8 mouse cellular contexts compared by ENCODE assay signal in genomic region chr12:103532020-103532648, GRCm38 (mm10). TPM values are rescaled to one million over a fixed set of nuclear protein-coding genes. Genes with fewer than 3 reads are reported as not detected.
DNase-seq lines count a peak whose midpoint lies in the region; ATAC-seq lines count a peak whose summit lies in the region.

TSS of gene Ppp4r4 (plus strand) at chr12:103532283.

- under 1% methylated on average over 58 of the region's 74 CpGs for WGBS in forebrain, embryonic 11.5 days
- under 1% methylated on average over 33 of the region's 74 CpGs for WGBS in heart, embryonic 15.5 days
- under 1% methylated on average over 67 of the region's 74 CpGs for WGBS in liver, embryonic 12.5 days (ENCODE audit: insufficient replicate concordance)
- WGBS in stomach, embryonic 14.5 days: under 1% methylated on average over 52 of the region's 74 CpGs

- no peak within 1 kb of the TSS for H3K27ac ChIP-seq in forebrain, embryonic 11.5 days (ENCODE audit: low read depth, low read length)
- H3K27ac ChIP-seq in heart, embryonic 15.5 days: no peak within 1 kb of the TSS
- 0 out of 2 replicates have a peak within 1 kb of the TSS, but pooled peaks have one; percentile 36 for H3K27ac ChIP-seq in liver, embryonic 12.5 days
- H3K27ac ChIP-seq in stomach, embryonic 14.5 days (ENCODE audit: low read length): no peak within 1 kb of the TSS

- H3K9ac ChIP-seq in forebrain, embryonic 11.5 days (ENCODE audit: low read length): peak within 1 kb of the TSS; percentile 71
- H3K9ac ChIP-seq in heart, embryonic 15.5 days: peak within 1 kb of the TSS; percentile 71
- peak within 1 kb of the TSS; percentile 62 for H3K9ac ChIP-seq in liver, embryonic 12.5 days
- peak within 1 kb of the TSS; percentile 55 for H3K9ac ChIP-seq in stomach, embryonic 14.5 days (replicated peaks; ENCODE audit: low read depth, low read length)

- 0 out of 2 replicates have a peak, but pooled peaks cover 2% of the 10 kb centered on the region for H3K27me3 ChIP-seq in forebrain, embryonic 11.5 days (ENCODE audit: control insufficient read depth, insufficient read depth, low read length)
- peaks cover 24% of the 10 kb centered on the region for H3K27me3 ChIP-seq in heart, embryonic 15.5 days
- peaks cover 45% of the 10 kb centered on the region for H3K27me3 ChIP-seq in liver, embryonic 12.5 days (replicated peaks)
- no peaks in the 10 kb centered on the region for H3K27me3 ChIP-seq in stomach, embryonic 14.5 days (ENCODE audit: control insufficient read depth, insufficient read depth, low read length)

- peak within 1 kb of the TSS; percentile 83 for H3K4me2 ChIP-seq in forebrain, embryonic 11.5 days (ENCODE audit: low read depth, low read length, severe bottlenecking)
- peak within 1 kb of the TSS; percentile 100 for H3K4me2 ChIP-seq in heart, embryonic 15.5 days
- peak within 1 kb of the TSS; percentile 89 for H3K4me2 ChIP-seq in liver, embryonic 12.5 days
- H3K4me2 ChIP-seq in stomach, embryonic 14.5 days (replicated peaks; ENCODE audit: low read depth, low read length): peak within 1 kb of the TSS; percentile 98

- DNase-seq in CD4-positive, CD25-positive, alpha-beta regulatory T cell, adult 2 months (ENCODE audit: low read depth, low spot score): peak; percentile 96
- DNase-seq in c-Kit-positive CD71-positive TER-119-negative erythroid progenitor cells, embryonic 14.5 days (ENCODE audit: low read depth): peak; percentile 73
- DNase-seq in forebrain, embryonic 11.5 days (ENCODE audit: low spot score): peak; percentile 98
- peak; percentile 96 for DNase-seq in kidney, postnatal 14 days
- peak; percentile 81 to 90 for DNase-seq in natural killer cell, adult 2 months (ENCODE audit: low spot score in 2 of 2)

- H3K4me3 ChIP-seq in forebrain, embryonic 11.5 days (ENCODE audit: low read depth, low read length): peak within 1 kb of the TSS; percentile 59
- H3K4me3 ChIP-seq in heart, embryonic 15.5 days: peak within 1 kb of the TSS; percentile 81
- peak within 1 kb of the TSS; percentile 60 for H3K4me3 ChIP-seq in liver, embryonic 12.5 days
- peak within 1 kb of the TSS; percentile 60 for H3K4me3 ChIP-seq in stomach, embryonic 14.5 days (ENCODE audit: low read depth, low read length)

- H3K4me1 ChIP-seq in forebrain, embryonic 11.5 days (replicated peaks; ENCODE audit: control insufficient read depth, insufficient read depth, low read length): peaks cover 3% of the 10 kb centered on the region; the same call in 1 of the 2 replicates
- peaks cover 11% of the 10 kb centered on the region for H3K4me1 ChIP-seq in heart, embryonic 15.5 days (replicated peaks)
- peaks cover 16% of the 10 kb centered on the region for H3K4me1 ChIP-seq in liver, embryonic 12.5 days
- H3K4me1 ChIP-seq in stomach, embryonic 14.5 days (ENCODE audit: control insufficient read depth, insufficient read depth, low read length): no peaks in the 10 kb centered on the region

- no peaks in the 10 kb centered on the region for H3K36me3 ChIP-seq in forebrain, embryonic 11.5 days (ENCODE audit: control insufficient read depth, insufficient read depth, low read length)
- H3K36me3 ChIP-seq in heart, embryonic 15.5 days: no peaks in the 10 kb centered on the region
- H3K36me3 ChIP-seq in liver, embryonic 12.5 days: no peaks in the 10 kb centered on the region
- H3K36me3 ChIP-seq in stomach, embryonic 14.5 days (ENCODE audit: control insufficient read depth, insufficient read depth, low read length): no peaks in the 10 kb centered on the region

- H3K9me3 ChIP-seq in forebrain, embryonic 11.5 days (ENCODE audit: control insufficient read depth, low read length): no peaks in the 10 kb centered on the region
- no peaks in the 10 kb centered on the region for H3K9me3 ChIP-seq in heart, embryonic 15.5 days (replicated peaks)
- H3K9me3 ChIP-seq in liver, embryonic 12.5 days (replicated peaks): no peaks in the 10 kb centered on the region
- no peaks in the 10 kb centered on the region for H3K9me3 ChIP-seq in stomach, embryonic 14.5 days (ENCODE audit: control insufficient read depth, low read depth, low read length)

- ATAC-seq in forebrain, embryonic 11.5 days (replicated peaks; ENCODE audit: low FRiP score): peak; percentile 96
- ATAC-seq in heart, embryonic 15.5 days (replicated peaks; ENCODE audit: insufficient number of reproducible peaks, insufficient read depth, low FRiP score, low read depth): peak; percentile 97
- ATAC-seq in liver, embryonic 12.5 days: peak; percentile 93
- ATAC-seq in stomach, embryonic 14.5 days (ENCODE audit: insufficient number of reproducible peaks, insufficient read depth, low FRiP score, low read depth): peak; percentile 96

RNA-seq across cellular contexts. Expression of gene Ppp4r4, which starts in this region (rescaled TPM):
- 4.0 TPM in 2 replicates for polyA plus RNA-seq in forebrain, embryonic 11.5 days (2014; fragmentation: Nextera tagmentation; extraction: Ambion mirVana)
- 0.23 and 0.32 TPM in 2 replicates for polyA plus RNA-seq in heart, embryonic 15.5 days (2015; fragmentation: Nextera tagmentation; extraction: Ambion mirVana)
- polyA plus RNA-seq in liver, embryonic 12.5 days (2016; fragmentation: Nextera tagmentation; extraction: Ambion mirVana): 1.8 and 2.3 TPM in 2 replicates
- polyA plus RNA-seq in stomach, embryonic 14.5 days (2014; fragmentation: Nextera tagmentation; extraction: Ambion mirVana): 1.9 TPM in 2 replicates

Comparison
In these comparisons a context has a peak if more than half of its experiments do, and no peak if none do; other contexts are left out.
1. Peak in ATAC-seq, H3K4me3 ChIP-seq, H3K9ac ChIP-seq and H3K4me2 ChIP-seq in heart, embryonic 15.5 days; RNA of the gene not detected or under 1 TPM.